Mouse (Mus musculus) brain, embryonic 18.5 days (tissue): ENCODE results near the gene Lpcat2.
"Not testable (repeated sequence)": the region's sequence is repeated elsewhere in the genome, so short reads cannot be mapped to it uniquely, and the experiment has no call there.

Experiments
- DNase-seq: peaks from one replicate; pipeline ENCODE4 v3.0.0-alpha.2; 2012; ENCODE audit warnings: low read depth, low spot score

Gene Lpcat2

DNA sequence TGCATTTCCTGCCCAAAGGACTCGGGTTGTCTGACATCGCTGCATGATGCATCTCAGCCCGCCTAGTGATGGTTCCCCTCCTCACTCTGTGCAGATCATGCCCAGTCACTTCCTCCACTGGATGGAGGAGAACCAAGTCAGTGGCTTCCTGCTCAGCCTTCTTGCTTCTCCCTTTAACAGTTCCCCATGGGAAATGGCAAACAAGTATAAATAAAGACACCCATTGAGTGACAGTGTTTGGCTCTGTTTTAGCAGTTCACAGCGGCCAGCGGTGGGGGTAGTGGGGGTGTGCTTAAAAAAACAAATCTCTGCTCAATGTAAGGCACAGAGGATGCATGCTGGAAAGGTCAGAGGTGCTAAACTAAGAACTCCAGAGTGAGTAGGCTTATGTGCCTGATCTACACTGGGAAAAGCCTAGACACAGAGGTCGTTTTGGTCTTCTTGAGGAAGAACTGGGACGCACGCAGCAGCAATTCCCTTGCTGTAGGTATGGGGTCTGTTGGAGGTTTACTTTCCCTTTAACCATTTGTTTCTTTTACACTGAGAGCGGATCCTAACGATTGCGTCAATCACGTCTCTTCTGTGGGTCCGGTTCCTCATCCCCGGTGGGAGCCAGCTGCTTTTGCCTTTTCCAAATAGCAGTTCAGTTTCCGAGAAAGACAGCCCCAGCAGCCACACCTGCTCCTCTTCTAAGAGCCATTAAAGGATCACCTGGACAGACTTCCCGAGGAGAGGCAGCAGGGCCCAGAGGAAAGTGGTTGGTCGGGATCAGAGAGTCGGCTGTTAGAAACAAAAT is 1.8 kb upstream of the Lpcat2 start:
- no peak for DNase-seq

DNA sequence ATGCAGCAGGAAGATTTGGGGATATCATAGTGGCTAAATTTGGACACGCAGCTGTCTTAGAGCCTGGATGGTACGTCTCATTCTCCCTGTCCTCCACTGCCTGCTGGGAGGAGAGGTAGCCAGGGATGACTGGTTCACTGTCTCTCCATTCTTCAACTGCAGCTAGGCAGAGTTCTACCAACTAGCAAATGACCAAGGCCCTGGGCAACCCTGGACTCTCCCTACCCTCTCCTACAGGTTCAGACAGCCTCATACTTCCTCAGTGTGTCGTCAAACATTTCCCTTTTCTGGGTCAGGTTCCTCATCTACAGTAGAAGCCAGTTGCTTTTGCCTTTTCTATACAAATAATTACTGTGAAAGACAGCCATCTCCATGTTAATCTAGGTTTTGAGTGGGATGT is 466 bp upstream of the Lpcat2 start:
- DNase-seq: no peak

DNA sequence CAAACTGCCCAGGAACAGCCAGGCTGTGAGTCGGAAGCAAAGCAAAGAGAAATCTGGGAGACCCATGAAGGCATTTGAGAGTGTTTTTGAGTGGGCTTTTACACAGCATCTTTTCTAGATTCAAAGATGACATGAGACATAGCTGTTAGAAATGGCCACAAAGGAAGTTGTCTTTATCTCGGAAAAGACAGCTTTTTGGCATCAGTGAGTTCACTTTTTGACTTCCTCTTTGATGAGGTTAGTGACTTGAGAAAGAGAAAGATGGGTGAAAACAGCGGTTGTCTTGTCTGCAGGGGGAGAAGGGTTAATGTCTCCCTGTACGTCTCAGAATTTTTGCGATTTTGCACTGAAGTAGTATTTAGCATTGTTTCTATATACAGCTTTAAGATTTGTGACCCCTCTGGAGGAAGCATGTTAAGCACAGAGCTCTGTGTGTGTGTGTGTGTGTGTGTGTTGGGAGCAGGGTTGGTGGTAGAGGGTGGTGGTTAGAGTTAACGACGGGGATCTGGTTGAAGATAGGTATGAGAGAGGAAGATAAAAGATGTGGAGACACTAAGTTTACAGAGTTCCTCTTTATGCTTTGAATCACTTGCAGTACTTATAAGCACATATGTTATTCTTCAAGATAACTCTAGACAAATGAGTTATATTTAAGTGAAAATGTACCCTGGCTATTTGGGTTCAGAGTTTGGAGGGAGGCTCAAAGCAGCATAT is 1.3 kb downstream of the Lpcat2 start:
- DNase-seq: no peak

DNA sequence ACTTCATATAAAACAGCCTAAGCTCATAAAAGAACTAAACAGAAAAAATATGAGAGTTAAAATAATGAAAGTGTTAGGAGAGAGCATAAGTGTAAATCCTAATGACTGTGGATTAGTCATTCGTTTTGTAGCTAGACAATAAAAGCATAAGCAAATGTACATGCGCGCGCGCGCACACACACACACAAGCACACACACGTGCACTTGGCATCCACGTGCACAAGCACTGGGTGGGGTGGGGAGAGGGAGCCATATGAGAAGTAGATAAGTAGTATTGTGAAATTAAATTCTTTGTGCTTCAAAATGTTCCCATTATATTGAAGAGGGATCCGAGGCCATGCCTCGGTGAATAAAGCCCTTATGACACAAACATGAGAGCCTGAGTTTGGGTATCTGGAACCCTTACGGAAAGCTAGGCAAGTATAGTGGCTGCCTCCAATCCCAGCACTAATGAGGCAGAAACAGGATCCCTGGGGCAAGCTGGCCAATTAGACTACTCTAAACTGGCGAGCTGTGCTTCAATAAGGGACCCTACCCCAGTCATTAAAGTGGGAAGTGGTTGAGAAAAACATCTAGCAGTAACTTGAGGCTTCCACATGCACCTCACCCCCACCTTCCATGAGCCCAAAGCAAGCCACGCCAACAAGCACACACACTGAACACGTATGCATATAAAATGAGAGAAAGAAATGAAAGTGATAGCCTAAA is 3.5 kb downstream of the Lpcat2 start:
- no peak for DNase-seq

DNA sequence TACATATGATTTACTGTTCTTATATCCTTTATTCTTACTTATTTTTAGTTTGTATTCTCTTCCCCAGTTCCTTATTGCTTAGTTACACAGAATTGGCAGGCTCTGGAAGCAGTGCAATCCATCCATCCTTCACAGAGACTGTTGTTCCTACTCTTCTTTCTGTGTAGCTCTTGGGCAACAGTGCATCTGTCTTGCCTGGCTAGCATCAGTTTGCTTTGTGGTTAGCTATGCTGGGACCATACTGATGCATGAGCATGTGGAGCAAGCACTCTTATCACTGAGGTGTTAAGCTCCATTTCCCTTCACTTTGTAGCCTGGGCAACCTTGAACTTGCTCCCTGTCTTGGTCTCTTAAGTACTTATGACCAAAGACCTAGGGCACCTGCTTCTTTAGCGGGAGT is 6.8 kb downstream of the Lpcat2 start:
- DNase-seq: no peak

DNA sequence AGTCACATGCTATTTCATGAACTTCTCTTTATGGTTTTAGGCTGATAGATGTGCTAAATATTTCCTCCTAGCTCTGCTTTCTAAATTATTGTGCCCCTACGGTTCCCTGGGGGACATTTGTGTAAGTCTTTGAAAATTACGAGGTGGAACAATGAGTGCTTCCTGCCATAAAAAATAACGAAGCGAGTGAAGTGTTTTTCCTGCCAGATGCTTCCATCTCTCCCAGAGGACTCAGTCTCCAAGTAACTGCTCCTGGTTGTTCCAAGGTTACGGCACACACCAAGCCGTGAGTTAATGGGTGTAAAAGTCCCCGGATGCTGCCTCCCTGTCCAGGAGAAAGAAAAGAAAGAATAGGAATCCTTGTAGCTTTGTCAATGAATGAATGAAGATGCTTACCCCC is 15.1 kb downstream of the Lpcat2 start:
- DNase-seq: no peak

DNA sequence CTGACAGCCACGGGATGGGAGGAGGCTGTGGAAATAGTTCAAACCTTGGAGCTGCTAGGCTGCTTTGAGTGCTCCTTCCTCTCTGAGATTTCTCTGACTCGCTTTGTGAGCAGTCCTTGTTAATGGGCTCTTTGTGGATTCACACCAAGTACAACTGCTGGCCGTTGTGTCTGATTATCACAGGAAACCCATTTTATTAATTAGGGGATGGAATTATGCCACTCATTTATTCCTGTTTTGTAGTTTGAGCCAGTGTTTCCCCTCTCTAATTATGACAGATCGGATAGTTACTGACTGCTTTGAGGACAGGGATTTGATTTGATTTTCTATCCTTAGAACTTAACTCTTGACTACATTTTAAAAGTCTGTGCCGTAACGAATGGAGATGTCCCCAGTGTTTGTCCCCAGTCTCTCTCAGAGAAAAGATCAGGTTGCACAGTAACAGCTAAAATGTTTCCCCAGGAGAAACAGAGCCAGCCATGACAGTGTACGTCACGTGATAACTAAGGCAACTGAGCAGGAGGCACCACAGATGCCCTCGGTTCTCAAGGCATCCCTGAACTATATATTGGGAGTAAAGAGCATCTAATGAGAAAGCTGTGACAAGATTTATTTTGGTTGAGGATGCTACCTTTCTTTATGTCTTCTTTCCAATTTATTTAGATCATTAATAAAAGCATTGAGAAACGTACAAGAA is 17.1 kb downstream of the Lpcat2 start:
- no peak for DNase-seq

DNA sequence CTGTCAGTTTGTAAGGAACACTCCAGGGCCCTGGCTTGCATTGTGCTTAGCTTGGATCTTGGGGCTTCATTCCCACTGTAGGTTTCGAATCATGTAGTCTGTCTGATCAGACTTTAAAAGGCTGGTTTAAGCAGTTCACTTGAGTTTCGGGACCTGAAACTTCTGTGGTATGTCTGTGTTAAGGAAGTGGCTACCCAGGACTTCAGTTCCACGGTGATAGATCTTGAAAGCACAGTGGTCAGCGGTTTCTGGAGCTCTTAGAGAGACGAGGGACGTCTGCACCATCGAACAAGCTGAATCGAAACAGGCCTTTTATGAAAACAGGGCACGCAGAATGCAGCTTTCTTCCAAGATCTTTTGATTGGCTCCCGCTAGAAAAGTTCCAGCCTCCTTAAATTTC is 20.7 kb downstream of the Lpcat2 start:
- no peak for DNase-seq

DNA sequence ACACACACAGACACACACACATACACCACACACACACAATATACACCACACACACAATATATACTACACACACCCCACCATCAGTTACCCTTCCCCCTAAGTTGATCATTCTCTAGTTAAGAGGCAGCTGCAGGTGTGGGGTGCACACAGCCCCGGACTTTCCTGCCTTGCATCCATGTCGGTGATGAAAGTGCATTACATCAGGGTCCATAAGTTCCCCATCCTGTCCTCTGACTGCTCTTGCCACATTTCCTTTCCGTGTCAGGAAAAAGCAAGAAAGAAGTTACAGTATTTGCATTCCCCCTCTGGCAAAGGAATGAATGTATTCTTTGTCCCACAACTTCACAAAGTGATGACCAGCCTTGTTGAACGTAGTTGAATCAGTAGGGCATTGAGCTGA is 26.1 kb downstream of the Lpcat2 start:
- DNase-seq: no peak

DNA sequence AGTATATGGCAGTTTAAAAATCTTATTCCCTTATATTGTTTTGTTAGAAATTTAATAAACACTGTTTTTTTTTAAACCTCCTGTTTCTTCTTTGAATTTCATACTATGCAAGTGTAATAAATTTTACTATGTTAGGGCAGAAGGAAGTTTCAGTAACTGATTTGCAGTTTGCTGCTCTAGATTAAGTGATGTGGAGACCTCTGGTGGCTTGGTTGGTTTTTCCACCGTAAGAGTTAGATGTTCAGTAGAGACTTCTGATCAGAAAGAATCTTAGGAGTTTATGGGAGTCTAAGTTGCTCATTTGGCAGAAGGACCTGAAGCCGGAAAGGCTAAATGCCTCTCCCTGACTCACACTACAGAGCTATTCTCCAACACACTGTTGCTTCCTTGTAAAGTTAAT is 28.6 kb downstream of the Lpcat2 start:
- no peak for DNase-seq

DNA sequence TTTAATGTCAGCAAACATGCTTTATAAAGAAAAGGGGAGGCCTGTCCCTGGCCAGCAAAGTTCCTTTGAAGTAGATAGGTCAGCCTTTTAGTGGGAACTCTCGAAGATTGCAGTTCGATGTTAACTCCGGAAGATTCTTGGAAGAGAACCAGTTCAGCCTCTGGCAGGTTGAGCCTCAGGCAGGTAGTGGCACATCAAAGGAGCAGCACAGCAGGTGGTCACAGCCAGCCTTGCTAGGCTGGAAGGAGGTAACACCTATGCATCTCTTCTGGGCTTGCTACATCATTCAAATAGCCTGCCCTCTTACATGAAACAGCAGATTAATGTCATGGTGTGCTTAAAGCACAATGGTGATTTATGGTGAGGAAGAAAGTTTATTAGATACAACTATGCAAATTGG is 37.1 kb downstream of the Lpcat2 start:
- DNase-seq: not testable (repeated sequence)

DNA sequence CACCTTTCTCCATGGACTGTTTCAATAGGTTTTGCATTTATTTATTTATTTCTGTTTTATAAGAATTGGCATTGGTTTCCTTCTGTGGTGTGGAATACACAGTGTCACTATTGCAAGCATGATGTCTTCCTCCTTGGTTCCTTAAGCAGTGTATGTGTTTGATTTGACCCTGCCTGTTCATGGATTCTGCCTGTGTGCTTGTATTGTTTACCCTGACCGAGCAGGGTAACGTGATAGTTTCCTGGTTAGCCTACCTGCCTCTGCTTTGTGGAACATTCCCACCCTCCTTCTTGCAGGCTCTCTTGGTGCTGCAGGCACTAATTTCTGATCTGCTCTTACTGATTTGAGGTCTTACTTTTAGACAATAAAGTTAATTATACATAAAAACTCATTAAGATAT is 38.7 kb downstream of the Lpcat2 start:
- no peak for DNase-seq

DNA sequence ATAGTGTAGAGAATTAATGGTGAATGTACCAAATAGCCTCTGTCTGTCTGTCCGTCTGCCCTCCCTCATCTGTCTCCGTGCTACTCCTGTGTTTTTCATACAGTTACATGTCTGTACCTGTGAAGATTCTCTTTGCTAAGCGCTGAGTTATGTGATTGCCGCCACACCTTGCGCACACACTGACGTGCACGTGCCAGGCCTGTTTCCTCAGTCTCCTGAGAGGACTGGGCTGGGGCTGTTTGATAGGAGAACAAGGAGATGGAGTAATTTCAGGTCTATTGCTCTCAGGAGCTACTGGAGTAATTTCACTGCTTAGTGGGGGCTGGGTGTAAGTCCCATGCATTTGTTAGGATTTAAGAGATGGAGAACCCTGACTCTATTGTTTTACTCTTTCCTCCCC is 39.9 kb downstream of the Lpcat2 start:
- no peak for DNase-seq

DNA sequence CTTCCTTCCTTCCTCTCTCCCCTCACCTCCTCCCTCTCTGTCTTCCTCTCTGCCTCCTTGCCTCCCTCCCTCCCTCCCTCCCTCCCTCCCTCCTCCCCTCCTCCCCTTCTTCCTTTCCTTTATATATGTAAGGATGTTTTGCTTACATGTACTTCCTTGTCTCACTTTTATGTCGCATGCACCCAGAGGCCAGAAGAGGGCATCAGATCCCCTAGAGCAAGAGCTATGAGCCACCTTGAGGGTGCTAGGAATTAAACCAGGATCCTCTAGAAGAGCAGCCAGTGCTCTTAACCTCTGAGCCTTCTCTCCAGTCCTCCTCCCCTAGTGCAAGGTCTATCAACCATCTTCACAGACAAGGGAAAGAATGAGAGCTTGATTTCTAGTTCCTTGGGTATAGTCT is 40.9 kb downstream of the Lpcat2 start:
- no peak for DNase-seq

DNA sequence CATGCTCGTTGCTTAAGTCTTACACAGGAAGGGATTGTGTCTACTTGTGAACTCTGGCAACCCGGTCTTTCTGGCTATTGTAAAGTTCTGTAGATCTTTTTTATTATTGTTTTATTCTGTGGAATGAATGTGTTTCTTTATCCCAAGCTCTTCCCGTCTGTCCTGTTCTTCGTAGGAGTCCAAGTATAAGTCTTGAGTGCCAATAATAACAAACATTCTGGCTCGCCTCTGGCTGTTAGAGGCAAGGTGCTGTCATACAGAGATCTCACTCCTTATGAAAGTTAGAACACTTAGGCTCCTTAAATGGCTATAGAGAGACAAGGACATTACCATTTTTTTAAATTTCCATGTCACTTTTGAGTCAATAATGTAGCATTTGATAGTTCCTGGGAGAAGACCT is 41.5 kb downstream of the Lpcat2 start:
- DNase-seq: no peak

DNA sequence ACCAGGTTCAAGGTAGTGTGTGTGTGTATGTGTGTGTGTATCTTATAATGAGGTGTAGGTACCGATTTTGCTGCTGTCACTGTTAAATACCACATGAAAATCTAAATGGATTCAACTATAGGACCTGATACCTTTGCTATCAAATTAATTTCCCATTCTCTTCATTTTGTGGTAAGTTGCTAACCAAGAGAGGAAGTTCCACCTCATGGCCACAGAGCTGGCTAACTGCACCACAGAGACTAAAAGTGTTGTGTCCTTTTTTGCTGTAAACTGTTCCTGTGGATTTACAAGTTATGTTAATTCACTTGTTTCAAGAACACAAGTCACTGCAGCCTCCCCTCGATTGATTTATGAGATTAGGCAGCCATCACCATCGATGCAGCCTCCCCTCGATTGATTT is 42.7 kb downstream of the Lpcat2 start:
- DNase-seq: no peak

DNA sequence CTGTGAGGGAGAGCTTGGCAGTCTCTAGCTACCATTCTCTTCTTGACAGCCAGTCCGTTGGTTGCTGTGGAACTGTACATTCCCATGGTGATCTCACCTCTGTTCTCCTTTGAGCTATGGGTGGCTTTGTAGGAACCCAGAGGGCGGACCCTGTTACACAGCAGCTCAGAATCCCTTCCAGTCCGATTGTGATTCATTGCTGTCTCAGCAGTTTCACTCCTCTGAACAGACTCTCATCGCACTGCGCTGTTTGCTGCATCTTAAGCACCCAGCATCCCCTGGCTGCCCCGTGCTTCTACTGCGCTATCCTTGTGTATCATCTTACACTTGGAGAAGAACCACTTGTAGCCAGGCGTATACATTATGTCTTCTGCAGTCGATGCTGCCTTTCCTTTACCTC is 44.5 kb downstream of the Lpcat2 start:
- no peak for DNase-seq

DNA sequence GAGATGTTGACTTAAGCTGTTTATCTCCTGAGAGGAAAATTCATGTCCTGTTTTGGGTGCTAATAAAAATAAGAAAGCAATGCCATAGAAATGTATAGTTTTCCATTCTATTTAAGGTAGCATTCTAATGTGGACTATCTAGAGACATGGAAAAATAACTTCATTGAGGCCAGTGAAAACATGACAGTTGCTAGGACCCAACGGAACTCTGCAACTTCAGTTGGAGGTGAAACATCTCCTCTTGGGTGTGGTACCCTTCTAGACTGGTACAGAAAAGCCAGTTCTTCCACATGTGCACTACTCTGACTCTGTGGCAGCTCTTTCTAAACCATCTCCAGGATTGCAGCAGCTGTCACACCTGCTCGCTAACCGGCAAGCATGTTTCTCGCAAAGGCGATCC is 46.0 kb downstream of the Lpcat2 start, which contains the start of gene Capns2:
Gene Capns2 (plus strand): TSS at position 301 of the 400 bp plus-strand sequence.
- DNase-seq: no peak

DNA sequence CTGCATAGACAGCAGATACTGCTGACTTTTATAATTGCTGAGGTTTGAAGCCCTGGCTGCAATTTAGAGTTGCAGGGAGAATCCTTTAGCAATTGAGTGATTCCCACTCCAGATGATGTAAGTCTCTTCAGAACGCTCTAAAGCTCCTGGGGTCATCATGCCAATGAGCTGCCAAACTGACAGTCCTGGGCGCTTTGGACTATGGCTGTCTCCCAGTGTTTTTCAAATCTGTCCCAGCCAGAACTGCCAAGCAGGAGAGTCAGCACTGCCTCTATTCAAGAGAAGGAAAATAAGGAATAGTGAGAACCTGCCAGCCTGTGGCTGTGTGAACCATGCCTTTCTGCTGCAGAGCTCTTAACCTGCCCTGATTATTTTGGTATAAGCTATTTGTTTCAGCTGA is 47.8 kb downstream of the Lpcat2 start:
- no peak for DNase-seq

DNA sequence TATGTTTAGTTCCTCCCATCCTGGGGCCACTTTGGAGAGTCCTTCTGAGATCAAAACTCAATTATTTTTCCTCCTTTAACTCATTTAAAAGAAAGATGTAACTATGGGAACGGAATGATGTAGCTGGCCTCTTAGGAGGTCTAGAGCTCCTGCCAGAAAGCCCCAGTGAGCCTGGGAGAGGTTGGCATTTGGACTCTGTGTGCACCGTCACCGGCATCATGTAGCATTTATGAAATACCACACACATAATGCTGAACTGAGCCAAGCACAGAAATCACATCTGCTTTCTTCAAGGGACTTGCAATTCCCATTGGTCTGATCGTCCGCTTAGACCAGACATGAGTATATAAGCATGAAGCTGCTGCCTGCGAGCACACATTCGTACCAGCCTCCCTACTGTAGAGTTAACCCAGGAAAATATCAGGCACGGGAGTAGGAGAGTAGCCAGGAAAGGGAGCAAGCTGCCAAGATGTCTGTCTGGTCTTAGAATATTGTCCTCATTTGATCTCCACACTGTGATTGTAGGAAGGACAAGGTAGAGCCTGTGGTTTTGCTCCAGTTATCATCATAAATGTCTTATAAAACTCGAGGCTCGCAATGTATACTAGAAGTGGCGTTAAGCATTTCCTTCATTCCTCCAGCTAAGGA is 48.5 kb downstream of the Lpcat2 start:
- DNase-seq: no peak

DNA sequence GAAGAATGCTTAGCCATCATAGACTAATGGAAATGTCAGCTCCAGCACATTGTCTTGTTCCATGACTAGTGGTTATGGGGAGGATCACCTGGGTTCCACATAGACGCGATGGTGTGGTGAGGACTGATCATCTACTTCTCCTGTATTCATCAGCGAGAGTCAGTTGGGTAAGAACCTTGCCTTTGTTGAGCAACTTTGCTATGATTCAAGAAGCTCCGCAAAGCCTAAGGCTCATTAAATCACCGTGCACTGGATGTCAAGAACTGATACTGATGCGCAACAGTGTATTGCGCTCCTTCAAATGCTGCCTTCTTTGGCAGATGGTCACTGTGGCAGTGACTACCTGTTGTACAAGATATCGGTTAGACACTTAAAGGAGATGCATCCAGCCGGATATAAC is 51.4 kb downstream of the Lpcat2 start:
- DNase-seq: no peak

DNA sequence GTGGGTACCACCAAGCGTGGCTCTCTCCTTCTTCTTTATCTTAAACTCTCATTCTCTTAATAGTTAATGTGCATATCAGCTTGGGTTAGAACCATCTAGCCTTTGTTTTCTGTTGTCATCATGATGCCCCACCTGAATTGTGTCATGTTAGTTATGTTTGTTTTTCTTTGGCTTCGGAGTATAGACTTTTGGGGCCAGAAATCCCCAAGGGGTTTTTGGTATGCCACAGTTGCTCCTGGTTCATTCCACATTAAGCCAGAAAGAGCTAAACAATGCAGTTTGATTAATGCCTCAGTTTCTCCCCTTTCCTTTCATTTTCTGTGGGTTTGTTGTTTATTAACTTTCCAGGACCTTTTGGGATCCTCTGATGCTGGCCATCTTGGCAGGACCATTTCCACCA is 53.3 kb downstream of the Lpcat2 start:
- DNase-seq: no peak
